In genomic region chr14:36748130-36748883, GRCm38 (mm10) we compare ENCODE assay signal across 16 mouse cellular contexts.
A peak's percentile ranks its signal among the peaks of the same experiment; 100 is the strongest.
DNase-seq lines count a peak whose midpoint lies in the region; ATAC-seq and TF ChIP-seq lines count a peak whose summit lies in the region.
"Had no signal": no experiment of that assay in that cellular context is flagged by ENCODE, and none has a peak within 500 bp of the region (broad histone marks: within the 10 kb centered on the region; RNA-seq: fewer than 3 reads in every experiment).

No protein-coding gene starts in this region.

- peak overlapping the region; percentile 36; the same call in 1 of the 2 replicates for H3K27ac ChIP-seq in layer of hippocampus, adult 2 months
- H3K27ac ChIP-seq: heart, embryonic 13.5 days; liver, embryonic 12.5 days; macrophage had no signal

- intact Hi-C loops in left cerebral cortex, postnatal 25 days (cut with DNase I): no loop called here

- TF ChIP-seq CTCF in layer of hippocampus, adult 2 months (conservative IDR thresholded peaks at IDR 0.05): no peak

- no peak for DNase-seq in frontal cortex, postnatal 14 days (ENCODE audit: low spot score in 2 of 2)
- peak; percentile 7 to 50 for DNase-seq in layer of hippocampus, adult 2 months (ENCODE audit: low spot score in 2 of 2)
- peak; percentile 46 to 49 for DNase-seq in left cerebral cortex, postnatal 25 days (ENCODE audit: low spot score in 2 of 2)
- no peak for DNase-seq in thymus, postnatal 0 days (ENCODE audit: low spot score)
- DNase-seq in yolk sac, embryonic 10.5 days (ENCODE audit: low spot score): no peak
- DNase-seq in lung, postnatal 14 days: no peak
- DNase-seq: embryo, embryonic 11 days; gastrocnemius, postnatal 36 days; kidney, adult 2 months; midbrain, embryonic 14.5 days had no signal

- H3K4me3 ChIP-seq in layer of hippocampus, adult 2 months: no peak overlapping the region
- H3K4me3 ChIP-seq: erythroblast, embryonic 14.5 days; heart, embryonic 13.5 days; liver, embryonic 12.5 days had no signal

- 0 out of 2 replicates have a peak, but pooled peaks have one; percentile 34 for ATAC-seq in frontal cortex, adult (ENCODE audit: low TSS enrichment)
- ATAC-seq: activated CD4-positive, CD25-positive, alpha-beta regulatory T cell, adult 4 months; liver, embryonic 12.5 days had no signal

Comparison
In these comparisons a context has a peak if more than half of its experiments do, and no peak if none do; other contexts are left out.
1. DNase-seq: peak in layer of hippocampus, adult 2 months (2 of 2) and left cerebral cortex, postnatal 25 days (2 of 2); none in frontal cortex, postnatal 14 days (0 of 2), thymus, postnatal 0 days (single experiment), yolk sac, embryonic 10.5 days (single experiment) and lung, postnatal 14 days (single experiment).